Mouse (Mus musculus) heart, postnatal 0 days (tissue): ENCODE results near the gene Tspear. TPM values are rescaled to one million over a fixed set of nuclear protein-coding genes. Genes with fewer than 3 reads are reported as not detected.

ENCODE experiments used
- ATAC-seq: fragments of 200-750 bp; cut with Nextera tagmentation; 2 replicates; pipeline ENCODE4 v1.8.0; 2017; ENCODE audit warnings: low read depth, moderate number of reproducible peaks, moderate library complexity; ENCODE audit not compliant: insufficient read depth
- DNase-seq: peaks from one replicate; pipeline ENCODE4 v3.0.0-alpha.2; 2016; ENCODE audit warnings: low spot score
- H3K27ac ChIP-seq: fragments of 300-500 bp; sonication (generic); 2 replicates; pipeline ENCODE4 v1.5.1; 2014; ENCODE audit warnings: low read depth, mild to moderate bottlenecking
- H3K27me3 ChIP-seq: fragments of 300-500 bp; sonication (generic); 2 replicates; pipeline ENCODE4 v1.6.1; 2014; ENCODE audit warnings: low read length, mixed read lengths; ENCODE audit not compliant: control insufficient read depth, insufficient read depth
- H3K36me3 ChIP-seq: fragments of 300-500 bp; sonication (generic); replicated peaks from 2 replicates; pipeline ENCODE4 v1.6.1; 2014; ENCODE audit warnings: low read length, mixed read lengths; ENCODE audit not compliant: control insufficient read depth, insufficient read depth
- H3K4me1 ChIP-seq: fragments of 300-500 bp; sonication (generic); 2 replicates; pipeline ENCODE4 v1.6.1; 2014; ENCODE audit warnings: antibody characterized with exemption; ENCODE audit not compliant: control insufficient read depth, insufficient read depth
- H3K4me2 ChIP-seq: fragments of 300-500 bp; sonication (generic); 2 replicates; pipeline ENCODE4 v1.6.1; 2014; ENCODE audit warnings: low read depth, mild to moderate bottlenecking, low read length, moderate library complexity
- H3K4me3 ChIP-seq: fragments of 300-500 bp; sonication (generic); 2 replicates; pipeline ENCODE4 v1.5.1; 2014; ENCODE audit warnings: low read depth, low read length
- H3K9ac ChIP-seq: fragments of 300-500 bp; sonication (generic); replicated peaks from 2 replicates; pipeline ENCODE4 v1.6.1; 2014; ENCODE audit warnings: low read depth, low read length, mixed read lengths
- H3K9me3 ChIP-seq: fragments of 300-500 bp; sonication (generic); replicated peaks from 2 replicates; pipeline ENCODE4 v1.6.1; 2016; ENCODE audit warnings: low read length; ENCODE audit not compliant: control insufficient read depth
- CTCF ChIP-seq: IDR thresholded peaks from 2 replicates; pipeline ENCODE4 v1.5.1; 2016; ENCODE audit warnings: antibody characterized with exemption, control low read depth, low read depth
- EP300 ChIP-seq: IDR thresholded peaks from 2 replicates; pipeline ENCODE4 v1.6.1; 2016; ENCODE audit warnings: antibody characterized with exemption, low read depth
- WGBS: fragments of 180-500 bp; shearing (Covaris S2); extraction: QIAGEN DNeasy Blood & Tissue Kit; methylation state at CpG from one replicate; pipeline ENCODE4 v1.1.7; 2014; 5-methylcytosine and 5-hydroxymethylcytosine counted together
- polyA plus RNA-seq: library from polyadenylated mRNA; unstranded; fragments of >200 nt; fragmentation: Nextera tagmentation; extraction: Ambion mirVana; gene quantifications from 2 replicates; pipeline ENCODE4 v1.2.1, GENCODE M21; 2015
- total RNA-seq: library from RNA; depleted of rRNA; stranded (reverse); fragments of >200 nt; gene quantifications from 2 replicates; pipeline ENCODE4 v1.2.3, GENCODE M21; 2014; ENCODE audit warnings: low replicate concordance

The Tspear gene
- total and polyA plus RNA-seq, 2 experiments from 2014 or later: 1.1 TPM; not detected in 1

DNA sequence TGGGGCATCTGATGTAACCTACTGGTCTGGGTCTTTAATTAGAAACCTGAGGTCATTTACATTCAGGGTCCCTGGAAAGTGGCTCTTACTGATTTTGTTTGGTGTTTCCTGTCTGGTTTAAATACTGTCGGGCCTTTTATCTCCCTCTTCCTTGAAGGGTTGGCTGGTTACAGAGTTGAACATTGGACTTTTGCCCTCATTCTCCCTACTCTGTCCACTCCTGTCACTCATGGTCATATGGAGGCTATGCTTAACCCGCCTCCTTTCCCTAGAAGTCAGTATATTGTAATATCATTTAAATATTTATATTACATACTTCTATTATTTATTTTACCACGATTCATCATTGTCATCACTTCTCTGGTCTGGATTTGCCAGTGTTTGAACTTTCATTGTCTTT lies 117.7 kb downstream of the Tspear start:
- H3K27ac ChIP-seq: no peak overlapping the region
- 57% methylated on average over 3 of the region's 3 CpGs for WGBS
- no peaks in the 10 kb centered on the region for H3K36me3 ChIP-seq
- DNase-seq (no peak), ATAC-seq (no peak)
- H3K4me3 ChIP-seq: no peak overlapping the region
- H3K9ac ChIP-seq: no peak overlapping the region
- H3K4me2 ChIP-seq: no peak overlapping the region
- H3K9me3 ChIP-seq: no peaks in the 10 kb centered on the region
- no peaks in the 10 kb centered on the region for H3K4me1 ChIP-seq
- no peak for TF ChIP-seq EP300
- TF ChIP-seq CTCF: no peak
- H3K27me3 ChIP-seq: no peaks in the 10 kb centered on the region

DNA sequence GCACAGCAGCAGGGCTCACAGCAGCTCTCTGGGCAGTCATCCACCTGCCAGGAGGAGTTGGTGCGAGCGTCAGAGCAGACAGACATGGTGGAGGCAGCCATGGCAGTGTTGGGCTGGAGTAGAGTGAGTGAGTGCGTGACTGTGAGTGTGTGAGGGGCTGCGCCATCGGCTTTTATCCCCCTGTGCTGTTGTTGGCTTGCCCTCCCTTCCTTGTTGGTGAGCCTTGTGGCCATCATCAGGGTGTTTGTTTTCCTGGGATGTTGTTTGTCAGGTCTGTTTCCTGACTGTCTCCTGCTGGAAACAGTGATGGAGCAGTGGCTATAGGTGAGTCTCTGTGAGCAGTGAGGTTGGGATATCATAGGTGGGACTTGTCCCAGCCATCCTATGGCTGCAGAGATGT lies 125.4 kb downstream of the Tspear start, which contains the start of gene Gm9507:
Gene Gm9507, minus strand, starts transcription at position 101 of the 400 bp plus-strand sequence.
- Histone ChIP-seq H3K4me1 (no peaks in the 10 kb centered on the region), H3K4me3 (no peak within 1 kb of the TSS), H3K36me3 (no peaks in the 10 kb centered on the region), H3K9ac (no peak within 1 kb of the TSS), H3K4me2 (no peak within 1 kb of the TSS), H3K9me3 (no peaks in the 10 kb centered on the region), H3K27ac (no peak within 1 kb of the TSS), H3K27me3 (no peaks in the 10 kb centered on the region)
- 64% methylated on average over 5 of the region's 5 CpGs for WGBS
- TF ChIP-seq CTCF: no peak
- TF ChIP-seq EP300: no peak
- no peak for ATAC-seq
- DNase-seq: no peak

DNA sequence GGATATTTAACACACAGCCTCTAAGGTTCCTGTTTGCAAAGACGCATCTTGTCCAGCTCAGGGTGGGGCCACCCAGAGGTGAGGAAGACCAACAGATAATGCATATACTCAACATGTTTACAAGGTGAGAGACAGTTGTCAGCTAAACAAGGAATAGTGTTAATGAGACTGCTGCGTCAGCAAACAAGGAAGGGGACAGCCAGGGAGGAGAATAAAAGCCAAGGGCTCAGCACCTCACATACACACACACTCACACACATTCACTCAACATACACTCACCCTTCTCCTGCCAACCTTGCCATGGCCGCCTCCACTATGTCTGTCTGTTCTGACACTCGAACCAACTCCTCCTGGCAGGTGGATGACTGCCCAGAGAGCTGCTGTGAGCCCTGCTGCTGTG lies 128.0 kb downstream of the Tspear start, which contains the start of gene Gm2696:
Gene Gm2696, plus strand, starts transcription at position 301 of the 400 bp plus-strand sequence.
- H3K27ac ChIP-seq: no peak within 1 kb of the TSS
- H3K9ac ChIP-seq: no peak within 1 kb of the TSS
- no peak for TF ChIP-seq CTCF
- TF ChIP-seq EP300: no peak
- no peaks in the 10 kb centered on the region for H3K9me3 ChIP-seq
- H3K4me3 ChIP-seq: no peak within 1 kb of the TSS
- DNase-seq (no peak), ATAC-seq (no peak)
- H3K27me3 ChIP-seq: no peaks in the 10 kb centered on the region
- WGBS: 32% methylated on average over 4 of the region's 4 CpGs
- no peaks in the 10 kb centered on the region for H3K4me1 ChIP-seq
- no peaks in the 10 kb centered on the region for H3K36me3 ChIP-seq
- no peak within 1 kb of the TSS for H3K4me2 ChIP-seq

DNA sequence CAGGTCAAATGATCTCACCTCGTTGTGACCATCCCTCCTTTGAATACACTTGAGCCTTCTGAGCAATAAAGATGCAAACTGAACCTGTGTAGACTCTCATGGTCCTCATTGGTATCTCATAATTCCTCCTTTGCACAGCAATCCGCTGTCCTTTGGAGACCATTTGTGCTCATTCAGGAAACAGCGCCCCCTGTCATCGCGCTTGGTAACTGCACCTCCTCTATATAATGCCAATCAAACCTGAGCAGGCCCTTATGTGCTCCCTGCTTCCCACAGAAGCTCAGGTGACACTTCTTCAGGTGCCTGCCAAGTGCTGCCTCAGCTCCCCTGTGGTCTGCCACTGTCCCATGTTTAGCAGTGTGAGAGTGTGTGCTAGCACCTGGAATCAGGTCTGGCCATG lies 129.1 kb downstream of the Tspear start:
- Histone ChIP-seq H3K27me3 (no peaks in the 10 kb centered on the region), H3K4me2 (no peak overlapping the region), H3K27ac (no peak overlapping the region), H3K9me3 (no peaks in the 10 kb centered on the region), H3K9ac (no peak overlapping the region), H3K36me3 (no peaks in the 10 kb centered on the region), H3K4me1 (no peaks in the 10 kb centered on the region), H3K4me3 (no peak overlapping the region)
- TF ChIP-seq CTCF (peak; percentile 52), EP300 (no peak)
- DNase-seq (no peak), ATAC-seq (no peak)
- WGBS: 20% methylated on average over 5 of the region's 5 CpGs

DNA sequence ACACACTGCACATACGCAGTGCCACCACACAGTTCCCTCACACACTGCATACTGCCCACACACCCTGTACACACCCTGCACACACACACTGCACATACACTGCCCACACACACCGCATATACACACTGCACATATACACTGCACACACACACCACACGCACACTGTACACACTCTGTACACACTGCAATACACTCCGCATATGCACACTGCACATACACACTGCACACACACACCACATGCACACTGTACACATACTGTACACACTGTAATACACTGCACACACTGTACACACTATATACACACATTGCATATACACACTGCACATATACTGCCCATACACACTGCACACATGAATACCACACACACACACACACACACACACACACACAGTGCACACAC lies 132.2 kb downstream of the Tspear start:
- no peak overlapping the region for H3K27ac ChIP-seq
- no peak overlapping the region for H3K4me2 ChIP-seq
- no peak overlapping the region for H3K9ac ChIP-seq
- H3K4me3 ChIP-seq: no peak overlapping the region
- no peaks in the 10 kb centered on the region for H3K4me1 ChIP-seq
- H3K36me3 ChIP-seq: no peaks in the 10 kb centered on the region
- no peaks in the 10 kb centered on the region for H3K27me3 ChIP-seq
- TF ChIP-seq EP300: no peak
- no peak for TF ChIP-seq CTCF
- 94% methylated on average over 4 of the region's 4 CpGs for WGBS
- no peak for ATAC-seq
- no peaks in the 10 kb centered on the region for H3K9me3 ChIP-seq
- no peak for DNase-seq

DNA sequence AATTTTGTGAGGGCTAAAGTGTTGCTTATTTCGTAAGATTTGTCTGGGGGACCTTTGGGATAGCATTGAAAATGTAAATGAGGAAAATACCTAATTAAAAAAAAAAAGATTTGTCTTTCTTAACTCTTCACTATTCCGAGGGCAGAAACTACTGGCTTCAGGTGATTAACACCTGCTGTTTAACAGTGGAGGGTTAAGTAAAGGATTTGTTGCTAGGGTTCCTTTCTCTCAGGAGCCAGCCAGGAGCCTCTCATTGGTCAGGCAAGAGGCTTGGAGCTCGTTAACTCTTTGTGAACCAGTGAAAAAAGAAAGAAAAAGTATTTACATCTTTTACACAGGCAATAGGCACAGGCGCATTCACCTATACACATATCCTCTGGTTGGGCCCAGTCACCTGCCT lies 132.8 kb downstream of the Tspear start:
- no peak for ATAC-seq
- Histone ChIP-seq H3K9me3 (0 out of 2 replicates have a peak, but pooled peaks cover 5% of the 10 kb centered on the region), H3K27ac (no peak overlapping the region), H3K9ac (no peak overlapping the region), H3K27me3 (no peaks in the 10 kb centered on the region), H3K4me2 (no peak overlapping the region), H3K4me3 (no peak overlapping the region), H3K36me3 (no peaks in the 10 kb centered on the region), H3K4me1 (no peaks in the 10 kb centered on the region)
- 49% methylated on average over 4 of the region's 4 CpGs for WGBS
- no peak for DNase-seq
- TF ChIP-seq CTCF: no peak
- no peak for TF ChIP-seq EP300
